Mouse (Mus musculus) MEL (cell line): Measurements from ENCODE around the gene Pcnx4.

ENCODE experiments used
- CHD1 ChIP-seq: IDR thresholded peaks from 2 replicates; pipeline ENCODE4 v1.6.1; 2012; ENCODE audit warnings: low read depth, mild to moderate bottlenecking, inconsistent platforms, low read length, improper control_type of control experiment
- CHD2 ChIP-seq: IDR thresholded peaks from 2 replicates; pipeline ENCODE4 v1.6.1; 2011; ENCODE audit warnings: low read length, improper control_type of control experiment
- CTCF ChIP-seq, 3 experiments: IDR thresholded peaks in 2 of 3; conservative IDR thresholded peaks in 1 of 3; 2 replicates each; pipeline ENCODE4 v1.5.1; 2011 to 2012; ENCODE audit warnings: low read length in 3 of 3, low read depth in 2 of 3, mild to moderate bottlenecking in 2 of 3, improper control_type of control experiment in 1 of 3, inconsistent platforms in 1 of 3, mixed read lengths in 1 of 3, moderate library complexity in 1 of 3; ENCODE audit not compliant: control insufficient read depth in 1 of 3, insufficient read depth in 1 of 3, poor library complexity in 1 of 3, severe bottlenecking in 1 of 3
- GABPA ChIP-seq: IDR thresholded peaks from 2 replicates; pipeline ENCODE4 v1.6.1; 2012; ENCODE audit warnings: low read depth, mild to moderate bottlenecking, inconsistent platforms, low read length, improper control_type of control experiment, moderate library complexity
- HCFC1 ChIP-seq: IDR thresholded peaks from 2 replicates; pipeline ENCODE4 v1.6.1; 2012; ENCODE audit warnings: low read depth, mild to moderate bottlenecking, inconsistent platforms, low read length, improper control_type of control experiment, moderate library complexity
- MAZ ChIP-seq: IDR thresholded peaks from 2 replicates; pipeline ENCODE4 v1.6.1; 2012; ENCODE audit warnings: low read depth, mild to moderate bottlenecking, inconsistent platforms, low read length, improper control_type of control experiment
- POLR2A ChIP-seq, 2 experiments: IDR thresholded peaks; 2 replicates each; pipeline ENCODE4 v1.6.1; 2011 to 2012; ENCODE audit warnings: low read length in 2 of 2, mild to moderate bottlenecking in 2 of 2, control low read depth in 1 of 2, improper control_type of control experiment in 1 of 2, low read depth in 1 of 2, moderate library complexity in 1 of 2; ENCODE audit not compliant: control insufficient read depth in 1 of 2, insufficient read depth in 1 of 2, poor library complexity in 1 of 2
- POLR2AphosphoS5 ChIP-seq: IDR thresholded peaks from 2 replicates; pipeline ENCODE4 v1.6.1; 2012; ENCODE audit warnings: low read depth, borderline replicate concordance, mild to moderate bottlenecking, inconsistent platforms, low read length, moderate library complexity, mixed read lengths
- SMC3 ChIP-seq: IDR thresholded peaks from 2 replicates; pipeline ENCODE4 v1.6.1; 2011; ENCODE audit warnings: low read depth, low read length, improper control_type of control experiment
- UBTF ChIP-seq: IDR thresholded peaks from 2 replicates; pipeline ENCODE4 v1.6.1; 2012; ENCODE audit warnings: low read depth, mild to moderate bottlenecking, inconsistent platforms, low read length, improper control_type of control experiment, moderate library complexity, borderline replicate concordance; ENCODE audit not compliant: insufficient read depth

- TF ChIP-seq CHD1 (no peak), SMC3 (no peak), CTCF (IDR thresholded peaks at IDR 0.05 in 2 of 3, conservative IDR thresholded peaks at IDR 0.05 in 1 of 3; ENCODE audit: control insufficient read depth in 1 of 3, insufficient read depth in 1 of 3, low read depth in 2 of 3, low read length in 3 of 3, poor library complexity in 1 of 3, severe bottlenecking in 1 of 3) (no peak), POLR2A (IDR thresholded peaks at IDR 0.05; ENCODE audit: control insufficient read depth in 1 of 2, insufficient read depth in 1 of 2, low read depth in 1 of 2, low read length in 2 of 2, poor library complexity in 1 of 2) (no peak), CHD2 (no peak), POLR2AphosphoS5 (no peak), UBTF (no peak), HCFC1 (no peak), MAZ (no peak), GABPA (no peak)
Observed at GRCm38 (mm10) chr12:72489995-72490394, 46.2 kb upstream of the Pcnx4 start.
